Mouse (Mus musculus) embryo, embryonic 11 days (tissue): Measurements from ENCODE around the gene Sh3bp5l.
"Not testable (repeated sequence)": the region's sequence is repeated elsewhere in the genome, so short reads cannot be mapped to it uniquely, and the experiment has no call there.

Experiments
- DNase-seq: peaks from one replicate; pipeline ENCODE4 v3.0.0-alpha.2; 2015

Gene Sh3bp5l

GRCm38 (mm10) chr11:58330276-58331148 lies at the start of gene Sh3bp5l, which contains the start of gene Zfp672:
Sh3bp5l (plus strand) TSS chr11:58330724.
Zfp672 (minus strand) TSS chr11:58330339.
- DNase-seq = peak; percentile 94

- no peak for DNase-seq
Observed at GRCm38 (mm10) chr11:58281970-58282496, 48.5 kb upstream of the Sh3bp5l start.

- no peak for DNase-seq
Observed at GRCm38 (mm10) chr11:58282518-58282917, 48.0 kb upstream of the Sh3bp5l start.

- no peak for DNase-seq
Observed at GRCm38 (mm10) chr11:58289992-58290682, 40.4 kb upstream of the Sh3bp5l start.

GRCm38 (mm10) chr11:58290812-58291211 lies 39.7 kb upstream of the Sh3bp5l start:
- DNase-seq = no peak

GRCm38 (mm10) chr11:58292791-58293190 lies 37.7 kb upstream of the Sh3bp5l start:
- DNase-seq = no peak

- DNase-seq = no peak
Observed at GRCm38 (mm10) chr11:58297396-58297795, 33.1 kb upstream of the Sh3bp5l start.

GRCm38 (mm10) chr11:58301057-58301456 lies 29.5 kb upstream of the Sh3bp5l start:
- peak; percentile 78 for DNase-seq

- peak; percentile 96 for DNase-seq
Observed at GRCm38 (mm10) chr11:58301837-58302754, 28.4 kb upstream of the Sh3bp5l start.

- DNase-seq = peak; percentile 44
Observed at GRCm38 (mm10) chr11:58302774-58303445, 27.6 kb upstream of the Sh3bp5l start.

GRCm38 (mm10) chr11:58303594-58303993 lies 26.9 kb upstream of the Sh3bp5l start:
- DNase-seq = peak; percentile 26

- DNase-seq = not testable (repeated sequence)
Observed at GRCm38 (mm10) chr11:58305299-58305698, 25.2 kb upstream of the Sh3bp5l start.

- DNase-seq = peak; percentile 98
Observed at GRCm38 (mm10) chr11:58306860-58307308, 23.6 kb upstream of the Sh3bp5l start, which contains the start of gene Zfp692. Zfp692 (plus strand) TSS chr11:58307069.

- peak; percentile 75 for DNase-seq
Observed at GRCm38 (mm10) chr11:58307411-58308080, 23.0 kb upstream of the Sh3bp5l start.

- no peak for DNase-seq
Observed at GRCm38 (mm10) chr11:58308661-58309060, 21.9 kb upstream of the Sh3bp5l start.

- no peak for DNase-seq
Observed at GRCm38 (mm10) chr11:58314069-58314468, 16.5 kb upstream of the Sh3bp5l start.

- no peak for DNase-seq
Observed at GRCm38 (mm10) chr11:58315536-58316168, 14.9 kb upstream of the Sh3bp5l start.

GRCm38 (mm10) chr11:58316344-58316743 lies 14.2 kb upstream of the Sh3bp5l start:
- DNase-seq = no peak

- no peak for DNase-seq
Observed at GRCm38 (mm10) chr11:58316768-58317390, 13.6 kb upstream of the Sh3bp5l start.
